ENCODE assay signal across 22 mouse cellular contexts in the genomic region with DNA sequence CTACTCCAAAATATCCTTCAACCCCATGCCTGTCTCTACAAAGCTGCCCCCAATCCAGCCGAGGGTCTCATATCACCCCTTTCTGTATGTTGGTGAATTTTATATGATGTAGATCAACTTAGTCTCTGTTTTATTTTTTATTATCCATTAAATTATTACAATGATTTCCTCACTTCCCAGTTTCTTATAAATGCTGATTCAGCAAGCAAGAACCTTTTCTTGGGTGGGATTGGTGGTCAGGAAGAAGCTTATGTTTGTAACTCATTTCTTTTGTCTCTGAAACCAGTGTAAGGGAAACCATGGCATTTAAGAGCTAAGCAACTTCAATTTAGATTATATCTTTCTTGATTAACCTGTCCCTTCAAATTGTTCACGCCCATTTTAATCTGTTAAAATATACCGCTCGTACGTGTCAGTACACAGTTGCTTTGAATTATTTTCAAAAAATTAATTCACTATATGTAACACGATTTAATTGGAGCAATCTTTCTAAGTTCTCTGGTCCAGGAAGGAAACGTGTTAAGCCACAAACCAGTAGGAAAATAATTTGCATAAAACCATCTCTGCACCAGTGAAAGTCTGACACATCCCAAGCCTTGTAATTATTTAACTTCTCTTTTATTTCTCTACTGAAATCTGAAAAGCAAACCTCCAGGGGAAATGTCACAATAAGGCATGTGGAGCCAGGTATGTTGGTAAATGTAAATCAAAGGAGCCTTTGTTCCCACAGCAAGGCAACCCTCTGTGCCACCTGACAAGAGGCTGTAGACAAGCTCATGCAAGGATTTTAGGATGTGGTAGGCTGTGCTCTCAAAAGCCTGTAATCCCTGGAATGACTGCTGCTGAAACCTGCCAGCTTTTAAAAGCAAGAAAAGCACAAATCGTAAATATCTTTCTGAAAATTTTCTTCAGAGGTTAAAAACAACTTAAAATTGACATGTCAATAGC. TPM values are rescaled to one million over a fixed set of nuclear protein-coding genes. Genes with fewer than 3 reads are reported as not detected.
DNase-seq lines count a peak whose midpoint lies in the region; ATAC-seq and TF ChIP-seq lines count a peak whose summit lies in the region.
"Had no signal": no experiment of that assay in that cellular context is flagged by ENCODE, and none has a peak within 500 bp of the region (broad histone marks: within the 10 kb centered on the region; RNA-seq: fewer than 3 reads in every experiment).

No protein-coding gene starts in this region.

- no peaks in the 10 kb centered on the region for H3K79me2 ChIP-seq in CH12.LX (replicated peaks; ENCODE audit: control insufficient read depth, extremely low read depth, insufficient read depth, poor library complexity, severe bottlenecking)

- H3K4me2 ChIP-seq in limb, embryonic 12.5 days: no peak overlapping the region
- no peak overlapping the region for H3K4me2 ChIP-seq in CH12.LX (ENCODE audit: insufficient read depth, low read depth, poor library complexity, severe bottlenecking)
- H3K4me2 ChIP-seq: heart, embryonic 13.5 days; hindbrain, embryonic 14.5 days; liver, embryonic 12.5 days had no signal

- H3K27me3 ChIP-seq in limb, embryonic 12.5 days: no peaks in the 10 kb centered on the region
- H3K27me3 ChIP-seq in limb, embryonic 10.5 days (ENCODE audit: low read depth, poor library complexity, severe bottlenecking): no peaks in the 10 kb centered on the region
- H3K27me3 ChIP-seq in CH12.LX (replicated peaks): no peaks in the 10 kb centered on the region
- H3K27me3 ChIP-seq: heart, embryonic 13.5 days; liver, embryonic 12.5 days had no signal

- H3K4me3 ChIP-seq in limb, embryonic 12.5 days (replicated peaks): no peak overlapping the region
- no peak overlapping the region for H3K4me3 ChIP-seq in limb, embryonic 10.5 days
- H3K4me3 ChIP-seq in CH12.LX (replicated peaks in 1 of 3; ENCODE audit: low read depth in 2 of 3, low read length in 2 of 3, poor library complexity in 1 of 3): no peak overlapping the region
- H3K4me3 ChIP-seq: erythroblast, embryonic 14.5 days; heart, embryonic 13.5 days; layer of hippocampus, adult 2 months; liver, embryonic 12.5 days; myocyte had no signal

- in situ Hi-C loops in CH12.LX (cut with MboI; ENCODE audit: low pct_ligation_motif_present, low pct_unique_long_range_greater_than_20kb, low sequenced_read_pairs): no loop called here

- no peaks in the 10 kb centered on the region for H3K36me3 ChIP-seq in limb, embryonic 12.5 days
- H3K36me3 ChIP-seq in limb, embryonic 10.5 days: no peaks in the 10 kb centered on the region
- no peaks in the 10 kb centered on the region for H3K36me3 ChIP-seq in CH12.LX (replicated peaks in 1 of 2; ENCODE audit: control insufficient read depth in 1 of 2, insufficient read depth in 1 of 2, low read length in 1 of 2)
- H3K36me3 ChIP-seq: G1E; heart, embryonic 13.5 days; liver, embryonic 12.5 days had no signal

- TF ChIP-seq RAD21 in CH12.LX (IDR thresholded peaks at IDR 0.05; ENCODE audit: low read depth, low read length): no peak

- ATAC-seq in limb, embryonic 12.5 days (ENCODE audit: insufficient number of reproducible peaks, insufficient read depth, low FRiP score, low TSS enrichment, low read depth): 0 out of 2 replicates have a peak, but pooled peaks have one; percentile 52
- no peak for ATAC-seq in erythroblast, adult 5-6 weeks (replicated peaks; ENCODE audit: low FRiP score, poor library complexity, severe bottlenecking)
- ATAC-seq: liver, embryonic 12.5 days had no signal

- H3K9me3 ChIP-seq in limb, embryonic 12.5 days: no peaks in the 10 kb centered on the region
- no peaks in the 10 kb centered on the region for H3K9me3 ChIP-seq in limb, embryonic 10.5 days (replicated peaks)
- no peaks in the 10 kb centered on the region for H3K9me3 ChIP-seq in CH12.LX (replicated peaks; ENCODE audit: low read length)
- H3K9me3 ChIP-seq: G1E; heart, embryonic 13.5 days; liver, embryonic 12.5 days had no signal

- H3K9ac ChIP-seq in limb, embryonic 12.5 days (replicated peaks): no peak overlapping the region
- H3K9ac ChIP-seq in CH12.LX (ENCODE audit: insufficient read depth, low read depth): no peak overlapping the region
- H3K9ac ChIP-seq: heart, embryonic 13.5 days; hindbrain, embryonic 14.5 days; liver, embryonic 12.5 days had no signal

- no peak for TF ChIP-seq CTCF in CH12.LX (conservative IDR thresholded peaks at IDR 0.05 in 1 of 2, IDR thresholded peaks at IDR 0.05 in 1 of 2; ENCODE audit: low read depth in 2 of 2, low read length in 2 of 2)

- TF ChIP-seq EP300 in CH12.LX (IDR thresholded peaks at IDR 0.05; ENCODE audit: low read length): peak; percentile 63

- no peaks in the 10 kb centered on the region for H3K4me1 ChIP-seq in limb, embryonic 12.5 days (replicated peaks)
- no peaks in the 10 kb centered on the region for H3K4me1 ChIP-seq in limb, embryonic 10.5 days
- peaks cover 0 to 25% of the 10 kb centered on the region in 2 experiments; a peak in 2 of 4 replicates for H3K4me1 ChIP-seq in CH12.LX (ENCODE audit: control insufficient read depth in 1 of 2, insufficient read depth in 2 of 2)
- H3K4me1 ChIP-seq: heart, embryonic 13.5 days; liver, embryonic 12.5 days had no signal

- TF ChIP-seq POLR2A in CH12.LX (IDR thresholded peaks at IDR 0.05; ENCODE audit: low read depth, low read length): no peak

- dilution Hi-C loops in CH12.LX (cut with MboI; ENCODE audit: extremely low pct_ligation_motif_present, extremely low pct_unique_long_range_greater_than_20kb, low sequenced_read_pairs): no loop called here

- DNase-seq in limb, embryonic 10.5 days (ENCODE audit: low spot score): no peak
- DNase-seq in CH12.LX (ENCODE audit: extremely low read depth): peak; percentile 18
- DNase-seq in Muller cell, postnatal 12 days (ENCODE audit: inconsistent ontology term): peak; percentile 30
- DNase-seq in gonadal fat pad, adult 2 months (ENCODE audit: low read depth): peak; percentile 97
- no peak for DNase-seq in left cerebral cortex, postnatal 10 days (ENCODE audit: extremely low spot score in 1 of 2, low spot score in 2 of 2)
- DNase-seq: adrenal gland, postnatal 14 days; cerebellum, adult 11-12 months; cerebellum, postnatal 25 days; heart, adult 18-20 months; kidney, adult 8-10 months; lung, adult 2 months; lung, postnatal 4 days; right cerebral cortex, postnatal 25 days had no signal

- 79% methylated on average over 8 of the region's 8 CpGs for WGBS in limb, embryonic 12.5 days
- WGBS in limb, embryonic 10.5 days: 85% methylated on average over 8 of the region's 8 CpGs

- intact Hi-C loops in left cerebral cortex, postnatal 10 days (cut with DNase I): no loop called here

- H3K27ac ChIP-seq in limb, embryonic 12.5 days: no peak overlapping the region
- H3K27ac ChIP-seq in limb, embryonic 10.5 days: no peak overlapping the region
- no peak overlapping the region for H3K27ac ChIP-seq in CH12.LX (ENCODE audit: insufficient read depth, low read depth)
- H3K27ac ChIP-seq: heart, embryonic 13.5 days; hindbrain, embryonic 14.5 days; layer of hippocampus, adult 2 months; liver, embryonic 12.5 days had no signal

TF ChIP-seq in CH12.LX, 34 proteins besides CTCF, POLR2A, EP300 and RAD21:
- TF ChIP-seq BHLHE40 (IDR thresholded peaks at IDR 0.05; ENCODE audit: low read depth, low read length): peak; percentile 58
- TF ChIP-seq JUN (IDR thresholded peaks at IDR 0.05; ENCODE audit: insufficient read depth, low read depth, low read length): no peak
- TF ChIP-seq ETS1 (conservative IDR thresholded peaks at IDR 0.05; ENCODE audit: low read depth, low read length): no peak
- TF ChIP-seq MAFK (IDR thresholded peaks at IDR 0.05; ENCODE audit: insufficient replicate concordance, low read length): peak; percentile 86

RNA-seq across cellular contexts. Expression of gene Me3, which starts 26.3 kb away (rescaled TPM):
- 0.32 and 0.64 TPM in 2 replicates for polyA plus RNA-seq in limb, embryonic 12.5 days (2016; fragmentation: Nextera tagmentation; extraction: Ambion mirVana)
- polyA plus RNA-seq in limb, embryonic 10.5 days (2016; fragmentation: Nextera tagmentation; extraction: Ambion mirVana): 0.06 and 0.08 TPM in 2 replicates
- total RNA-seq in CH12.LX (2012; rRNA removed) (not detected in 2 replicates), CH12.LX (2014; rRNA removed) (not detected in 2 replicates)
- polyA plus RNA-seq in CH12.LX (2012; ENCODE audit: insufficient read length, low read depth): not detected in 2 replicates
- 3.0 and 3.1 TPM in 2 replicates for polyA plus RNA-seq in gonadal fat pad, adult 2 months (2012; rRNA removed)
- total RNA-seq in left cerebral cortex, postnatal 10 days (2021): 10 to 100 TPM; 64.2 to 67.3 TPM
- not detected in 2 replicates for total RNA-seq in erythroblast, adult 5-6 weeks (2015; ENCODE audit: low replicate concordance)
- total RNA-seq in erythroblast, adult 5-6 weeks (2017; ENCODE audit: low replicate concordance): 0.14 and 0.26 TPM in 2 replicates
- polyA plus RNA-seq: erythroblast, embryonic 14.5 days; G1E had no signal

Comparison
In these comparisons a context has a peak if more than half of its experiments do, and no peak if none do; other contexts are left out.
1. DNase-seq: peak in CH12.LX (single experiment), Muller cell, postnatal 12 days (single experiment) and gonadal fat pad, adult 2 months (single experiment); none in limb, embryonic 10.5 days (single experiment) and left cerebral cortex, postnatal 10 days (0 of 2).